Mouse (Mus musculus) intestine, postnatal 0 days (tissue): ENCODE results near the gene Sgip1. TPM values are rescaled to one million over a fixed set of nuclear protein-coding genes. Genes with fewer than 3 reads are reported as not detected.

Source experiments
- ATAC-seq: fragments of 200-750 bp; cut with Nextera tagmentation; 2 replicates; pipeline ENCODE4 v1.8.0; 2017; ENCODE audit warnings: mild to moderate bottlenecking, moderate TSS enrichment, moderate library complexity
- H3K27ac ChIP-seq: fragments of 300-500 bp; sonication (generic); 2 replicates; pipeline ENCODE4 v1.5.1; 2014; ENCODE audit warnings: mild to moderate bottlenecking, low read depth, low read length, moderate library complexity
- H3K27me3 ChIP-seq: fragments of 300-500 bp; sonication (generic); replicated peaks from 2 replicates; pipeline ENCODE4 v1.6.1; 2014; ENCODE audit warnings: low read length, mixed read lengths; ENCODE audit not compliant: control insufficient read depth, insufficient read depth
- H3K36me3 ChIP-seq: fragments of 300-500 bp; sonication (generic); 2 replicates; pipeline ENCODE4 v1.6.1; 2014; ENCODE audit warnings: mild to moderate bottlenecking, moderate library complexity; ENCODE audit not compliant: control insufficient read depth, insufficient read depth
- H3K4me1 ChIP-seq: fragments of 300-500 bp; sonication (generic); replicated peaks from 2 replicates; pipeline ENCODE4 v1.6.1; 2014; ENCODE audit warnings: antibody characterized with exemption, low read length, mixed read lengths; ENCODE audit not compliant: control insufficient read depth, insufficient read depth
- H3K4me2 ChIP-seq: fragments of 300-500 bp; sonication (generic); replicated peaks from 2 replicates; pipeline ENCODE4 v1.6.1; 2014; ENCODE audit warnings: low read depth, mild to moderate bottlenecking, moderate library complexity
- H3K4me3 ChIP-seq: fragments of 300-500 bp; sonication (generic); 2 replicates; pipeline ENCODE4 v1.5.1; 2014; ENCODE audit warnings: low read depth, low read length
- H3K9ac ChIP-seq: fragments of 300-500 bp; sonication (generic); 2 replicates; pipeline ENCODE4 v1.6.1; 2014; ENCODE audit warnings: mild to moderate bottlenecking, low read depth, low read length
- H3K9me3 ChIP-seq: fragments of 300-500 bp; sonication (generic); 2 replicates; pipeline ENCODE4 v1.6.1; 2016; ENCODE audit warnings: mixed run types; ENCODE audit not compliant: control insufficient read depth
- CTCF ChIP-seq: sonication (generic); IDR thresholded peaks from 2 replicates; pipeline ENCODE4 v1.5.1; 2016; ENCODE audit warnings: low read depth, mild to moderate bottlenecking, control low read depth, antibody characterized with exemption, moderate library complexity
- WGBS: fragments of 180-500 bp; shearing (Covaris S2); extraction: QIAGEN DNeasy Blood & Tissue Kit; methylation state at CpG from one replicate; pipeline ENCODE4 v1.1.7; 2014; 5-methylcytosine and 5-hydroxymethylcytosine counted together
- polyA plus RNA-seq: library from polyadenylated mRNA; unstranded; fragments of >200 nt; fragmentation: Nextera tagmentation; extraction: Ambion mirVana; gene quantifications from 2 replicates; pipeline ENCODE4 v1.2.1, GENCODE M21; 2015

The Sgip1 gene
- polyA plus RNA-seq, 1 experiment from 2014 or later: 6.1 TPM

DNA sequence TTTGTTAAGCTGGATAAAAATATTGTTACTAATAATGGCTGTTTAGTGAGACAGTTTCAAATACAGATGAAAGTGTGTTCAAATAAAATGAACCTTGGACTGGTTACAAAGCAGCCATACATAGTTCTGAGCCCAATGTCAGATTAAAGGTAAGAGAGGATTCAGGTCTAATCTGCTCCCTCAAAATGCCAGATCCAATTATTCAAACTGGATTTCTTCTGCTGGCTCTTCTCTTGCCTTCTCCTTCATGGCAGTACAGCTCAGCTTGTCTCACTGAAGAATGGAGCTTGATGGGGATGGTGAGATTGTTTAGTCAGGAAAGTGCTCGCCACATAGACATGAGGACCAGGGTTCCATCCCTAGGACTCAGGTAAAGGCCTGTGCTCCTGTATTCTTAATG is 32.7 kb downstream of the Sgip1 start:
- Histone ChIP-seq H3K9ac (no peak overlapping the region), H3K36me3 (no peaks in the 10 kb centered on the region), H3K4me3 (no peak overlapping the region), H3K27me3 (no peaks in the 10 kb centered on the region), H3K4me2 (no peak overlapping the region), H3K9me3 (no peaks in the 10 kb centered on the region), H3K27ac (no peak overlapping the region), H3K4me1 (no peaks in the 10 kb centered on the region)
- WGBS: 85% methylated on average over 1 of the region's 1 CpGs
- ATAC-seq: no peak
- TF ChIP-seq CTCF: no peak

- TF ChIP-seq CTCF: no peak
- ATAC-seq: no peak
- H3K36me3 ChIP-seq: no peaks in the 10 kb centered on the region
- no peak overlapping the region for H3K4me3 ChIP-seq
- no peaks in the 10 kb centered on the region for H3K9me3 ChIP-seq
- H3K4me1 ChIP-seq: no peaks in the 10 kb centered on the region
- H3K9ac ChIP-seq: no peak overlapping the region
- WGBS: 67% methylated on average over 1 of the region's 1 CpGs
- H3K4me2 ChIP-seq: no peak overlapping the region
- H3K27ac ChIP-seq: no peak overlapping the region
- no peaks in the 10 kb centered on the region for H3K27me3 ChIP-seq
These were observed 33.5 kb downstream of the Sgip1 start for GRCm38 (mm10) chr4:102774549-102774948.

DNA sequence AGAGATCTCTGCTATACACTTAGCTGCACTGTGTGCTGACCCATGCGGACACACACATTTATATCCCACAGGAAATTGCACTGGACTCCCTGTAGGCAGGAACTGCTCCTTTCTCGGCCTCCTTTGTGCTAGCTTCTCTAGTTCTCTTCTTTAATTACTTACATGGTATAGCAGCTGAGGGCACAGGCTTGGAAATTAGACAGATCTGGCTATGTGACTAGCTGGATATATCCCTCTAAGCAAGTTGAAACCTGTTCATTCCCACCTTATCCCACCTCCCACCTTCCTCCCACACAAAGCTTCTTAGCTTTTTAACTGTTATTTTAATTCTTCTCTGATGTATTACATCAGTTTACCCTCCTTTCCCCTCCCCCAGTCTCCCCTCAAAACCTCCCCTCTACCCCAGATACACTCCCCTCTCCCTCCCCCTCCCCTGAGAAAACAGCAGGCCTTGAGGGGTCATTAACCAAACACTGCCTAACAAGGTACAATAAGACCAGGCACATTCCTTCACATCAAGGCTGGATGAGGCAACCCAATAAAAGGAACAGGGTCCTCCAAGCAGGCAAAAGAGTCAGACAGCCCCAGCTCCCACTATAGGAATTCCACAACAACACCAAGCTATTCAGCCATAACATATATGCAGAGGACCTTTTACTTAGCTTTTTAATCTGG is 34.6 kb downstream of the Sgip1 start:
- Histone ChIP-seq H3K9ac (no peak overlapping the region), H3K27ac (no peak overlapping the region), H3K4me1 (no peaks in the 10 kb centered on the region), H3K4me2 (no peak overlapping the region), H3K36me3 (no peaks in the 10 kb centered on the region), H3K9me3 (no peaks in the 10 kb centered on the region), H3K4me3 (no peak overlapping the region), H3K27me3 (no peaks in the 10 kb centered on the region)
- WGBS: 69% methylated on average over 2 of the region's 2 CpGs
- TF ChIP-seq CTCF: no peak
- no peak for ATAC-seq

DNA sequence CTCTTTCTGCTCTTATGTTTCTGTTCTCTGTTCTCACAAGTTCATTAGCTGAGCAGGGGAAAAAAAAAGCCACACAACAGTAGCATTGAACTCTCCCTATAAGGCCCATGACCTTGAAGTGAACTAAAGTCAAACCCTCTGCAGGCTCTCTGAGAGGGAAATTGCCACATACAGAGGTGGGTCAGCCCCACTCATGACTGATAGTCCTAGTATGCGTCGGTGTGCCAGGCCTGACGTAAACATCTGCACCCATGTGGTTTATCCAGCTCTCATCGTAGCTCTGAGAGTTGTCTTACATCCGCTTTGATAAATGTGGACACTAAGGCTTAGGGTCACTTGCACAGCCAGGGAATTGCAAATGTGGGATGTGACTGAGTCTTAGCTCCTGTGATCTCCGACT is 38.8 kb downstream of the Sgip1 start:
- WGBS: 61% methylated on average over 6 of the region's 6 CpGs
- no peak overlapping the region for H3K9ac ChIP-seq
- ATAC-seq: no peak
- no peak overlapping the region for H3K4me3 ChIP-seq
- no peak overlapping the region for H3K4me2 ChIP-seq
- no peaks in the 10 kb centered on the region for H3K9me3 ChIP-seq
- no peaks in the 10 kb centered on the region for H3K27me3 ChIP-seq
- no peaks in the 10 kb centered on the region for H3K4me1 ChIP-seq
- no peak for TF ChIP-seq CTCF
- no peak overlapping the region for H3K27ac ChIP-seq
- no peaks in the 10 kb centered on the region for H3K36me3 ChIP-seq

GRCm38 (mm10) chr4:102783063-102783748 is 42.1 kb downstream of the Sgip1 start:
- TF ChIP-seq CTCF: no peak
- 57% methylated on average over 7 of the region's 7 CpGs for WGBS
- no peaks in the 10 kb centered on the region for H3K4me1 ChIP-seq
- H3K27me3 ChIP-seq: no peaks in the 10 kb centered on the region
- H3K4me3 ChIP-seq: no peak overlapping the region
- H3K9me3 ChIP-seq: no peaks in the 10 kb centered on the region
- no peak overlapping the region for H3K4me2 ChIP-seq
- ATAC-seq: no peak
- H3K9ac ChIP-seq: no peak overlapping the region
- no peaks in the 10 kb centered on the region for H3K36me3 ChIP-seq
- H3K27ac ChIP-seq: no peak overlapping the region

- Histone ChIP-seq H3K27ac (no peak overlapping the region), H3K9me3 (no peaks in the 10 kb centered on the region), H3K36me3 (no peaks in the 10 kb centered on the region), H3K27me3 (no peaks in the 10 kb centered on the region), H3K9ac (no peak overlapping the region), H3K4me2 (no peak overlapping the region), H3K4me3 (no peak overlapping the region), H3K4me1 (no peaks in the 10 kb centered on the region)
- WGBS: 50% methylated on average over 4 of the region's 4 CpGs
- ATAC-seq: no peak
- no peak for TF ChIP-seq CTCF
These were observed 44.1 kb downstream of the Sgip1 start for GRCm38 (mm10) chr4:102785158-102785557.
